Mouse (Mus musculus) cerebellum, adult 9-11 months (tissue): ENCODE measurements around the gene Ccdc62.

Source experiments
- DNase-seq: peaks from one replicate; pipeline ENCODE4 v3.0.0; 2022

Gene Ccdc62

GRCm38 (mm10) chr5:123980521-123981249 is 50.2 kb downstream of the Ccdc62 start:
- DNase-seq: peak; percentile 30

- peak; percentile 20 for DNase-seq
Observed at GRCm38 (mm10) chr5:123981250-123981554, 50.7 kb downstream of the Ccdc62 start.

DNA sequence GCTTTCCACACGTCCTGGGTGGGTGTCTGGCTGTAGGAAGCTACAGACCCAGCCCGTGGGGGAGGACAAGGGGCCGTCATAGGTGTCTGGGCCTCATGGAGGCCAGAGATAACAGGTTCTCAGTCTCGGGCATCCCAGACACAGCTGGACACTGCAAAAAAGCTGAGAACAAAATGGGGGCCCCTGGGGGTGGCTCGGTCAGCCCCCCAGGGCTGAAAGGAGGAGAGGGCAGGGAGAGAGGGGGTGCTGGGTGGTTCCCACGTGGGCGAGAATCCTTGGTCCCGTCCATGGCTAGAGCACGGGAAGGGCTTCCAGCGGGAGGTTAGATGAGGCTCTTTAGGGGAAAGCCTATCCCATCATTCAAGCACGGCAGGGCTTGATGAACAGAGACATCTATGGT is 52.4 kb downstream of the Ccdc62 start:
- no peak for DNase-seq

DNA sequence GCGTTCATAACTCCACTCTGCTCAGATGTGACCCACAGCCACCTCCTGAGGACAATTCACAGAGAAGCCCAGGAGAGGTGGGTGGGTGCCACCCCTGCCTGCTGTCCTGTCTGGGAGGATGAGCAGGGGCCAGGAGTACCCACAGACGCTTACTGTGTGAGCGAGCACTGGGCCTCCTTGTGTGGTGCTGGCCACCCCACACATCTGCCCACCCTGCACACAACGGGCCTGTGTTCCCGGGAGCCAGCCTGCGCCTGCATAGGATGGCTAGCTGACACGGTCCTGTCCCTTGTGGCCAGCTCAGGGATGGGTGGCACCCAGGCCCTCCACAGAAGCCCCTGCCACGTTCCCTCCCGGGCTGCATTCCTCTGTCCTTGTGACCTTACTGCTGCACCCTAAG is 55.0 kb downstream of the Ccdc62 start:
- DNase-seq: peak; percentile 35

DNA sequence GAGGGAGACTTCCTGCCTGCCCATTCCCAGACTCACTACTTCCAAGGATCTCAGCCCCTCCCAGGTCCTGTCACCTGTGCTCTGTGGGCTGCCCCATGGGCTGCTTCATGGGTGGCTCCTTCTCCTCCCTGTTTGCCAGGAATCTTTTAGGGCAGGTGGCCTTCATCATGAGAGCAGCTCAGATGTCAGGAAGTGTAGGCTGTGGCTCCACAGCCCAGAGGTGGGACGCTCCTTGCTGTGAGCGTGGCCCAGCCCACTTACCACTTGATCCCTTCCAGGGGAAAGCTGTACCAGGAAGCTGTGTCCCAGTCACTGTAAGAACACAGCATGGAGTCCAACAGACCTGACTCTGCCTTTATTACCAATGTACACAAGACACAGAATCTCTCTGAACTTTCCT is 56.4 kb downstream of the Ccdc62 start:
- no peak for DNase-seq

DNA sequence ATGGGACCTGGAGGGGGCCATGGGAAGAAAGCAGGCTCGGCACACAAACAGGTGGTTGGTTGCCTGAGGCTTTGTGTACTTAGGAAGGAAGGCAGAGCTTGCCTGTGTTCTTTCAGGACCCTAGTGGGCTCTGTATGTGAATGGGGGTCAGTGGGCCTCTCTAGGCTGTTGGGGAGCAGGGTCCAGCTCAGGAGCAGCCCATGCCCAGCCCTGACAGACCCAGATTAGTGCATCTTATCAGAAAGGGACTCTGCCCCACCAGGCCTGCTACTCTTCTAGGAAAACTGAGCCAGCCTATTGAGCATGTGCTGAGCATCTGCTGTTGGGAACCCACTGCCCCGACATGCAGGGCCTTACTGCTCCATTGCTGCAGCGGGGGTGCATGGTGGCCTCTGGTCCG is 57.0 kb downstream of the Ccdc62 start:
- DNase-seq: no peak

GRCm38 (mm10) chr5:123989941-123990885 is 59.7 kb downstream of the Ccdc62 start:
- no peak for DNase-seq

DNA sequence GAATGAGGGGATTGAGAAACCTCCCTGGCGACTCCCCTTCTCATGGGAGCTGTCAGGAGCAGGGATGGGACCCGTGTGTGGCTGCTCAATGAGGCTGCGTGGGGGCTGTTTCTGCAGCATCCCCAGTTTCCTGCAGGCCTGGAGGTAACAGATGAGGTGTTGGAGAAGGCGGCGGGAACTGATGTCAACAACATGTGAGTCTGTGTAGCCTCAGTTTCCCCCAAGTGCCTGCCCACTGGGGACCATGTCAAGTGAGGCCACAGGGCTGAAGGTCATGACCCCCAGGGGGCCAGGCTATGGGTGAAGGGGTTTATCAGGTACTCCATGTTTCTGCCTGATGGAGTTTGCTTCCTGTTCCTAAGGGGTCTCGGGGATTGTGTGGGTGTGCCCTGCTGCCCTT is 60.8 kb downstream of the Ccdc62 start:
- no peak for DNase-seq

DNA sequence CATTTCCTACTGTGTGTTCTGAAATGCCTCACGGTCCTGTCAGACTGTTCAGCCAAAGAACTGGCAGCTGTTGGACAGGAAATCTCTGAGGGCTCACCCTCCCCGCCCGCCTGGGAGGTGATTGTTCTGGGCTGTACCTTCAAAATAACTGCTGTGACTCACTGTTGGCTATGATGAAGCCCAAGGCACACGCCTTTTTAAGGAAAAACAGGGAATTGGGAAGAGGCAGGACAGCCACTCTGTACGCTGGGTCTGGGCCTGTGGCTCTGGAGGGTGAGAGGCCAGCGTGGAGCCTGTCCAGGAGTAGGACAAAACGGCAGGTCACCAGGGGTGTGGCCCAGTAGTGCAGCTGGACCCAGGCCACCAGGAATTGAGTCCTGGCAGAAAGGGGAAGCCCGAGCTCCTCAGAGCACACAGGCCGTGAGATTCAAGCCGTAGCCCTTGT is 61.7 kb downstream of the Ccdc62 start:
- no peak for DNase-seq

DNA sequence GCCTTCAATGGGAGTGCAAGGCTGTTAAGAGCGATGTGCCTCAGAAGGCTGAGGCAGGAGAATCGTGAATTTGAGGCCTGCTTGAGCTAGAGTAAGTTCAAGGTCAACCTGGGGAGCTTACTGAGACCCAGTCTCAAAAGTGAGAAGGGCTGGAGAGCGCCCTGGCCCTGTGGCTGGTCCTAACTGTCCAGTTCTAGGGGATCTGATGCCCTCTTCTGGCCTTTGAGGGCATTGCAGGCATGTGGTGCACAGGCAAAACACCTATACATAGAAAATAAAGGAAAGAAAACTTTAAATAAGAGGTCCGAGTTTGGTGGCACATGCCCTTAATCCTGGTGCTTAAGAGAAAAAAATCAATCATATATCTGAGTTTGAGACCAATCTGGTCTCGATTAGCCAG is 62.3 kb downstream of the Ccdc62 start:
- peak; percentile 78 for DNase-seq

DNA sequence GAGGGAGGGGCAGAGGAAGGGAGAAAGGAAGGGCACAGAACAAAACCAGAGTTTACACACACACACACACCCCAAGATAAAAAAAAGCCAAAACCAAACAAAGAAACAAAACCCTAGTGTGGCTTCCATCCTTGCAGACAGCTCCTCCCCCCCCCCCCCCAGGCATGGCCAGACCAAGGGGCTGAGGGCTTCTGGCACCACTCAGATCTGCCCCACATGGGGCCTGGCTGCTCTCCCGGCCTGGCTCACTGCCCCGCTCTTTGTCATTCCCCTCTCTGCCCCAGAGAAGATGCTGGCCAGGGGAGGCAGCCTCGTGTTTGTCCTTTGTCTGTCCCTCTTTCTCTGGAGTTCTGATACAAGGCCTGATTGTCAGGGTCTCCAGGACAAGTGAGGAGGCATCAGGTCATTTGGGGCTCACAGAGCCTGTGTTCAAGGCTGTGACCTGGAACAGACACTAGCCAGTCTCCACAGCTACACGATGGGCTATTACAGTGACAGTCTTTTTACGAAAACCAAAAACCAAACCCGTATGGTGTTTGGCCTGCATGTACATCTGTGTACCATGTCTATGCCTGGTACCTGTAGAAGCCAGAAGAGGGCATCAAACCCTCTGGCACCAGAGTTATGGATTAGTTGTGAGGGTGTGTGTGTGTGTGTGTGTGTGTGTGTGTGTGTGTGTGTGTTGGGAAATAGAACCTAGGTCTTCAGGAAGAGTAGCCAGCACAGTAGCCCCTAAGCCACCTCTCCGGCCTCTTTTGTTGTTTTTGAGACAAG is 63.0 kb downstream of the Ccdc62 start:
- peak; percentile 76 for DNase-seq

DNA sequence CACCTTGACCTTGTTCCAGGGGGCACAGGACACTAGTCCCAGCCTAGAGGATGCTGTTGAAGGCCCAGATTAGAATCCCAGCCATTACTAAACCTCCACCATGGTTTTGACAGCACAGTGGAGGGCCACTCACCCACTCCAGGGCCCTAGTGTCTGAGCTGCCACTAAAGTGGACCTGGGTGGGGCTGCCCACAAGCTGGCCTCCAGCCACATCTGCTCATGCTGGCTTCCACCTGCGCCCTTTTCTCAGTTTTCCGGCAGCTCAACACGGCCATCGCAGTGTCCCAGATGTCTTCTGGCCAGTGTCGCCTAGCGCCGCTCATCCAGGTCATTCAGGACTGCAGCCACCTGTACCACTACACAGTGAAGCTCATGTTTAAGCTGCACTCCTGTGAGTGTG is 64.0 kb downstream of the Ccdc62 start:
- no peak for DNase-seq

DNA sequence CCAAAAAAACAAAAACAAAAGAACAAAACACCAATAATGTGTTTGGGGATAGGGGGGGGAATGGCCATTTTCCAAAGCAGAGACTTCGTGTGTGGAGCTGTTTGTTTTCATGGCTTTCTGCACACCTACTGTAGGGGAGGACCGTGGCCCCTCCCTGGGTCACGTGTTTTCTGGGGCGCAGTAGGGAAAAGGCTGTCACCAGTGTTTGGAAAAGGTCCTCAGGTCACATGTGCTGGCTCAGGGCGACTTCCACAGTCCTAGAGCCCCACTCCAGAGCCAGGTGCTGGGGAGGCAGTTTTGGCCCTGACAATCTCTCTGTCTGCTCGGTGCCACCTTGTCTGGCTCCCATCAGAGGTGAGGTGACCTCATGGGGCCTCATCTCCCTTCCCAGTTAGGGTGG is 64.9 kb downstream of the Ccdc62 start:
- DNase-seq: no peak

GRCm38 (mm10) chr5:123996194-123996593 is 65.7 kb downstream of the Ccdc62 start:
- DNase-seq: peak; percentile 54

DNA sequence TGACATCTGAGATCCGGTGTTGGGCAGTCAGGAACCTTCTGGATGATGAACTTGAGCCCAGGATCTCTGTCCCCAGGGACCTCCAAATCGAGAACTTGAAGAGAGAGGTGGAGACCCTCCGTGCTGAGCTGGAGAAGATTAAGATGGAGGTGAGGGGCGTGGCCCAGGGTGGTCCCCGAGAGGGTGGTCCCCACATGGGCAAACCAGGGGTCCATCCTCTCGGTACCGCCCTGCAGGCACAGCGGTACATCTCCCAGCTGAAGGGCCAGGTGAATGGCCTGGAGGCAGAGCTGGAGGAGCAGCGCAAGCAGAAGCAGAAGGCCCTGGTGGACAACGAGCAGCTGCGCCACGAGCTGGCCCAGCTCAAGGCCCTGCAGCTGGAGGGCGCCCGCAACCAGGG is 66.2 kb downstream of the Ccdc62 start:
- DNase-seq: peak; percentile 52

GRCm38 (mm10) chr5:123997211-123997751 is 66.8 kb downstream of the Ccdc62 start:
- peak; percentile 78 for DNase-seq

GRCm38 (mm10) chr5:123997811-123998210 is 67.3 kb downstream of the Ccdc62 start:
- DNase-seq: peak; percentile 64

DNA sequence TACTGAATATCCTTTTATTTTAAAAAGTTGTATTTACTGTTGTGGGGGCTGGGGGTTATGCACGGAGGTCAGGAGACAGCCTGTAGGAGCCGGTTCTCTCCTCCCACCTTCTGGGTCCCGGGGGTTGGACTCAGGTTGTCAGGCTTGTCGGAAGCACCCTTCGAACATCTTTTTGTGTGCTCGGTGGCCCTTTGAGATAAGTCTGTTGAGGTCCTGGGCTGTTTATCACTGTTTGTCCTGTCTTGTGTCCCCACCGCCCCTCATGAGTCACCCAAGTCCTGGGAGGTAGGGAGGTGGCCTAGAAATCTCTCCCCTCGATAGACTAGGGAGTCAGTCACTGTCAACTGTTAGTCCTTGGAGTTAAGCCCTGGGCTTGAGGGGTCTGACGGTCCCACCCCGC is 67.9 kb downstream of the Ccdc62 start:
- no peak for DNase-seq

- DNase-seq: peak; percentile 86
Observed at GRCm38 (mm10) chr5:124000824-124001223, 70.3 kb downstream of the Ccdc62 start.

- DNase-seq: no peak
Observed at GRCm38 (mm10) chr5:124001274-124001673, 70.8 kb downstream of the Ccdc62 start.

- DNase-seq: no peak
Observed at GRCm38 (mm10) chr5:124002876-124003275, 72.4 kb downstream of the Ccdc62 start.

- DNase-seq: no peak
Observed at GRCm38 (mm10) chr5:124003375-124003774, 72.9 kb downstream of the Ccdc62 start.
